Mouse (Mus musculus) small intestine, adult 2 months (tissue): ENCODE measurements around the gene Ddx19b.
"Not testable (repeated sequence)": the region's sequence is repeated elsewhere in the genome, so short reads cannot be mapped to it uniquely, and the experiment has no call there.

Experiments used
- CTCF ChIP-seq: fragments of 200-500 bp; IDR thresholded peaks from 2 replicates; pipeline ENCODE4 v1.5.1; 2012; ENCODE audit warnings: low read depth, mild to moderate bottlenecking, control low read depth, inconsistent platforms, low read length, moderate library complexity, mixed read lengths; ENCODE audit not compliant: insufficient replicate concordance, insufficient read length; ENCODE audit errors: extremely low read depth
- POLR2A ChIP-seq: fragments of 200-500 bp; IDR thresholded peaks from 2 replicates; pipeline ENCODE4 v1.6.1; 2012; ENCODE audit warnings: low read depth, mild to moderate bottlenecking, control low read depth, inconsistent platforms, low read length, moderate library complexity

DNA sequence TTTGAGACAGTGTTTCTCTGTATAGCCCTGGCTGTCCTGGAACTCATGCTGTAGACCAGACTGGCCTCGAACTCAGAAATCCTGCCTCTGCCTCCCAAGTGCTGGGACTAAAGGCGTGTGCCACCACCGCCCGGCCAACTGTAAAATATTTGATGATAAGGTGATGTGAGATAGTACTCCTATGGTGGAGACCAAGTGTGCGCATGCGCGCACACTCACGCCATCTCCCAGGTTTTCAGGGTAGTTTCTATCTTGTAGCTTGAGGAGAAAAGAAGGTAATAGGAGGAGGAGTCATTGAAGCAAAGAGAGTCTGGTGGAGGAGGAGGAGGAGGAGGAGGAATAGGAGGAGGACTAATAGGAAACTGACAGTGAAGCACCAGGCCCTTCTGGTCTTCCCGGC lies 37.1 kb upstream of the Ddx19b start:
- TF ChIP-seq CTCF, POLR2A: not testable (repeated sequence)
